Mouse (Mus musculus) intestine, embryonic 15.5 days (tissue): ENCODE data around the gene Trim23. TPM values are rescaled to one million over a fixed set of nuclear protein-coding genes. Genes with fewer than 3 reads are reported as not detected.
A peak's percentile ranks its signal among the peaks of the same experiment; 100 is the strongest.
"Not testable (repeated sequence)": the region's sequence is repeated elsewhere in the genome, so short reads cannot be mapped to it uniquely, and the experiment has no call there.

Experiments used
- ATAC-seq: fragments of 200-750 bp; cut with Nextera tagmentation; 2 replicates; pipeline ENCODE4 v1.8.0; 2017; ENCODE audit warnings: moderate TSS enrichment, moderate library complexity
- H3K27ac ChIP-seq: fragments of 300-500 bp; sonication (generic); 2 replicates; pipeline ENCODE4 v1.5.1; 2015; ENCODE audit warnings: mild to moderate bottlenecking, inconsistent platforms
- H3K27me3 ChIP-seq: fragments of 300-500 bp; sonication (generic); replicated peaks from 2 replicates; pipeline ENCODE4 v1.6.1; 2015; ENCODE audit warnings: inconsistent platforms
- H3K36me3 ChIP-seq: fragments of 300-500 bp; sonication (generic); 2 replicates; pipeline ENCODE4 v1.6.1; 2015; ENCODE audit warnings: inconsistent platforms
- H3K4me1 ChIP-seq: fragments of 300-500 bp; sonication (generic); replicated peaks from 2 replicates; pipeline ENCODE4 v1.6.1; 2015; ENCODE audit warnings: inconsistent platforms
- H3K4me2 ChIP-seq: fragments of 300-500 bp; sonication (generic); replicated peaks from 2 replicates; pipeline ENCODE4 v1.6.1; 2015; ENCODE audit warnings: mild to moderate bottlenecking, inconsistent platforms
- H3K4me3 ChIP-seq: fragments of 300-500 bp; sonication (generic); replicated peaks from 2 replicates; pipeline ENCODE4 v1.5.1; 2015; ENCODE audit warnings: inconsistent platforms
- H3K9ac ChIP-seq: fragments of 300-500 bp; sonication (generic); 2 replicates; pipeline ENCODE4 v1.6.1; 2015; ENCODE audit warnings: inconsistent platforms
- H3K9me3 ChIP-seq: fragments of 300-500 bp; sonication (generic); 2 replicates; pipeline ENCODE4 v1.6.1; 2016; ENCODE audit warnings: inconsistent platforms
- WGBS: fragments of 180-500 bp; shearing (Covaris S2); methylation state at CpG from one replicate; pipeline ENCODE4 v1.1.7; 2015; 5-methylcytosine and 5-hydroxymethylcytosine counted together
- polyA plus RNA-seq: library from polyadenylated mRNA; unstranded; fragments of >200 nt; fragmentation: Nextera tagmentation; extraction: Ambion mirVana; gene quantifications from 2 replicates; pipeline ENCODE4 v1.2.1, GENCODE M21; 2015

Trim23 gene
- polyA plus RNA-seq, 1 experiment from 2014 or later: 13.2 TPM

DNA sequence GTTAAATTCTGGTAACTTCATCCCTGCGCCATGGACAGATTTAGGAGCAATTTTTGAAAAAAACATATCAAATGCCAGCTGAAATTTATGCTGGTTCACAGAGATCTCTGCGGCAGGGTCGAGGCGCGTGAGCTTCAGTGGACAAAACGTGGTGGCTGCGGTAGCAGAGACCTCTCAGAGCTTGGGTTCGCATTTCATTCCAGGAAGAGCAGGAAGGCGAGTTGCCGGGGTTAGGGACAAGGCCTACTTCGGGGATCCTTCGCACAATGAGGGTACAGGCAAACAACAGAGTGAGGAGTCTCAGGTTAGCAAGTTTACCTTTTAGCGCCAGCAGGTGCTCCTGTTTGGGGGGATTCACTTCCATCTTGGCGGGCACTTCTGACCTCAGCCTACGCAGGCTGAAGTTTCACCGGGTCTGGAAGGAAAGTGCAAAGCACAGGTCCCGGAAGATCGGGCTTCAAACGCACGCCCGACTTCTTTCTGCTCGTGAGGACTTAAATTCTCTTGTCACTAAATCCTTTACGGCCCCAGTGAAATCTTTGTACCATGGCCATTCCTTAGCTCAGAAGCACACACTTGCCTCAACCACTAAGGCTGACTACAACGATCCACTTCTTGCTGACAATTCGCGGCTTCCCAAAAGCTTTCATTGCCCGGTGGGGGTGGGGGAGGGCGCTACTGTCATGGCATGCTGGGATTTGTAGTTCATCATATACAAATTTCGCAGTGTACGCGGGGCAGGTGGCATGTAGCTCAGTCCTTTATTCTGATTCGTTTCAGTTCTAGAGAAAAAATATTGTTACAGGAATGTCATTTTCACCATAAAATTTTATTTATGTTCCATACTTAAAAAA is 574 bp upstream of the Trim23 start, which contains the start of gene Trappc13:
Gene Trappc13 (minus strand): TSS at position 674 of the 854 bp plus-strand sequence.
- no peaks in the 10 kb centered on the region for H3K36me3 ChIP-seq
- ATAC-seq: peak; percentile 94
- under 1% methylated on average over 32 of the region's 32 CpGs for WGBS
- peak within 1 kb of the TSS; percentile 66 for H3K4me2 ChIP-seq
- peak within 1 kb of the TSS; percentile 89 for H3K4me3 ChIP-seq
- no peaks in the 10 kb centered on the region for H3K9me3 ChIP-seq
- H3K27ac ChIP-seq: peak within 1 kb of the TSS; percentile 82
- no peaks in the 10 kb centered on the region for H3K27me3 ChIP-seq
- H3K9ac ChIP-seq: peak within 1 kb of the TSS; percentile 83
- 0 out of 2 replicates have a peak, but pooled peaks cover 3% of the 10 kb centered on the region for H3K4me1 ChIP-seq

DNA sequence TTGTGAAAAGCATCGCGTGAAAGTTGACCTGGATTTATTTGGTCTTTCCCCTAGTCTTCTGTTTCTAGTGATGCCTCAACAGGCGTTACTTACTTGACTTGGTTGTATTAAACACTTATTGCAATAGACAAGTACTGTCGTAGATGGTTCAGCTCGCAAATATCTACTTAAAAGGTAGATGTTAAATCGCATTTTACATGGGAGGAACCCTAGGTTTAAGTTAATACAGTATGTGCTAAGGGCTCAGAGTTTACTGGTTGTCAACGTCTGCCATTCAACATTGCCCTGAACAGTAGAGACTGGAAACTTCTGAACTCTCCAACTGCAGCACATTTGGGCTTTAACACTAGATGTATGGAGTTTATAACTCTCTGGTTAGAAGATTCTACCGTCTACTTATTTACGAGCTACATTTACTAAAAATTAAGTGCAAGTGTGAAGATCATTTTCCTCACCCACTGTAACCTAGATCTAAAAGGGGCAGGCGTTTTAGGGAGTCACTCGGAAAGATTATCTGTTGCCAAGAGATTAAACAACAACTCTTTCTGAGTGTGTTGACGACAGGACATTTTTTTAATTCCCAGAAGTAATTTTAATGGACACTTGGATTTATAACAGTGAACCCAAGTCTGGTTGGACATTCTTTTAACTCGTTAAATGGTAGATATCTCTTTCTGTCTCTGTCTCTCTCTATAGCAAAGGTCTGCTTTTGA is 735 bp downstream of the Trim23 start:
- no peak for ATAC-seq
- WGBS: 16% methylated on average over 13 of the region's 13 CpGs
- H3K4me2 ChIP-seq: peak overlapping the region; percentile 58
- peak overlapping the region; percentile 83 for H3K9ac ChIP-seq
- H3K36me3 ChIP-seq: 0 out of 2 replicates have a peak, but pooled peaks cover 3% of the 10 kb centered on the region
- H3K4me3 ChIP-seq: peak overlapping the region; percentile 89
- H3K27me3 ChIP-seq: no peaks in the 10 kb centered on the region
- no peaks in the 10 kb centered on the region for H3K9me3 ChIP-seq
- H3K4me1 ChIP-seq: 0 out of 2 replicates have a peak, but pooled peaks cover 3% of the 10 kb centered on the region
- H3K27ac ChIP-seq: peak overlapping the region; percentile 74; the same call in 1 of the 2 replicates

DNA sequence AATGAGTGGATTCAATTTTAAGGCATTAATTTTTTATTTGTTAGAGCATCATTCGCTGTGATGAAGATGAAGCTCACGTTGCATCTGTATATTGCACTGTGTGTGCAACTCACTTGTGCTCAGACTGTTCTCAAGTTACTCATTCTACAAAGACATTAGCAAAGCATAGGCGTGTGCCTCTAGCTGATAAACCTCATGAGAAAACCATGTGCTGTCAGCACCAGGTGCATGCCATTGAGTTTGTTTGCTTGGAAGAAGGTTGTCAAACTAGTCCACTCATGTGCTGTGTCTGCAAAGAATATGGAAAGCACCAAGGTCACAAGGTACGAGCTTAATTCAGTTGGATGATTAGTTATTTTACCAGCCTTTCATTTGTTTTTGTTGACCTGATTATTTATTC is 8.8 kb downstream of the Trim23 start:
- H3K36me3 ChIP-seq: 0 out of 2 replicates have a peak, but pooled peaks cover 9% of the 10 kb centered on the region

DNA sequence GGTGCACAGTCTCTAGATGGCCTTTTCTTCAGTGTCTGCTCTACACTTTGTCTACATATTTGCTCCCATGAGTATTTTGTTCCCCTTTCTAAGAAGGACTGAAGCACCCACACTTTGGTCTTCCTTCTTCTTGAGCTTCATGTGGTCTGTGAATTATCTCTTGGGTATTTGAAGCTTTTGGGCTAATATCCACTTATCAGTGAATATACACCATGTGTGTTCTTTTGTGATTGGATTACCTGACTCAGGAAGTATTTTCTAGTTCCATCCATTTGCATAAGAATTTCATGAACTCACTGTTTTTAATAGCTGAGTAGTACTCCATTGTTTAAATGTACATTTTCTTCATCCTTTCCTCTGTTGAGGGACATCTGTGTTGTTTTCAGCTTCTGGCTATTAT is 17.3 kb downstream of the Trim23 start:
- not testable (repeated sequence) for H3K4me1 ChIP-seq, ATAC-seq, H3K27ac ChIP-seq, H3K9me3 ChIP-seq, H3K4me2 ChIP-seq, H3K27me3 ChIP-seq, H3K9ac ChIP-seq, H3K36me3 ChIP-seq, H3K4me3 ChIP-seq

More for the DNA sequence above, 8.8 kb downstream of the Trim23 start:
- no peaks in the 10 kb centered on the region for H3K9me3 ChIP-seq
- 79% methylated on average over 4 of the region's 4 CpGs for WGBS
- H3K4me2 ChIP-seq: no peak overlapping the region
- H3K27ac ChIP-seq: no peak overlapping the region
- ATAC-seq: peak; percentile 71
- no peaks in the 10 kb centered on the region for H3K4me1 ChIP-seq
- no peak overlapping the region for H3K4me3 ChIP-seq
- no peaks in the 10 kb centered on the region for H3K27me3 ChIP-seq
- no peak overlapping the region for H3K9ac ChIP-seq

- WGBS: 67% methylated on average over 1 of the region's 1 CpGs
- Histone ChIP-seq H3K4me3 (no peak overlapping the region), H3K9ac (no peak overlapping the region), H3K9me3 (no peaks in the 10 kb centered on the region), H3K4me2 (no peak overlapping the region), H3K27me3 (no peaks in the 10 kb centered on the region), H3K27ac (no peak overlapping the region), H3K4me1 (no peaks in the 10 kb centered on the region), H3K36me3 (peaks cover 3% of the 10 kb centered on the region; the same call in 1 of the 2 replicates)
- ATAC-seq: no peak
Measured at GRCm38 (mm10) chr13:104204313-104204712, 25.7 kb downstream of the Trim23 start.

DNA sequence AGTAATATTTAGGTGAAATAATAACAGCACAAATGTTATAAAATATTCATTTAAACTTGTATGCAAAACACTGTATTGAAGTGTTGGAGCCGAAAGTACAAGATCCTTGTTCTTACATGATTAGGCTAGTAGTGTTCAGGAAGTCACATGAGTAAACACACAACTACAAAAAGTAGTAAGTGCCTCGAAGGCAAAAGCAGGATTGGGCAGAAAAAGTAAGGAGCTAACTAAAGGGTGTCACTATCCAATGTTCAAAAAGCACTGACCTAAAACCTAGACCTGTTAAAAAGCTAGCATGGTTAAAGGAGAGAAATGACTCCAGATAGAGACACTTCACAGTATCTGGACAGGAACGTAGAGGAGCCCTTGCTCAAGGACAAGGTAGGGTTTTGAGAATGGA is 48.9 kb downstream of the Trim23 start:
- Histone ChIP-seq H3K4me2 (peak overlapping the region; percentile 52), H3K27ac (no peak overlapping the region), H3K9ac (peak overlapping the region; percentile 6), H3K9me3 (no peaks in the 10 kb centered on the region), H3K27me3 (no peaks in the 10 kb centered on the region), H3K4me1 (0 out of 2 replicates have a peak, but pooled peaks cover 3% of the 10 kb centered on the region), H3K4me3 (peak overlapping the region; percentile 74), H3K36me3 (peaks cover 2% of the 10 kb centered on the region; the same call in 1 of the 2 replicates)
- ATAC-seq: no peak
- WGBS: 56% methylated on average over 3 of the region's 3 CpGs

DNA sequence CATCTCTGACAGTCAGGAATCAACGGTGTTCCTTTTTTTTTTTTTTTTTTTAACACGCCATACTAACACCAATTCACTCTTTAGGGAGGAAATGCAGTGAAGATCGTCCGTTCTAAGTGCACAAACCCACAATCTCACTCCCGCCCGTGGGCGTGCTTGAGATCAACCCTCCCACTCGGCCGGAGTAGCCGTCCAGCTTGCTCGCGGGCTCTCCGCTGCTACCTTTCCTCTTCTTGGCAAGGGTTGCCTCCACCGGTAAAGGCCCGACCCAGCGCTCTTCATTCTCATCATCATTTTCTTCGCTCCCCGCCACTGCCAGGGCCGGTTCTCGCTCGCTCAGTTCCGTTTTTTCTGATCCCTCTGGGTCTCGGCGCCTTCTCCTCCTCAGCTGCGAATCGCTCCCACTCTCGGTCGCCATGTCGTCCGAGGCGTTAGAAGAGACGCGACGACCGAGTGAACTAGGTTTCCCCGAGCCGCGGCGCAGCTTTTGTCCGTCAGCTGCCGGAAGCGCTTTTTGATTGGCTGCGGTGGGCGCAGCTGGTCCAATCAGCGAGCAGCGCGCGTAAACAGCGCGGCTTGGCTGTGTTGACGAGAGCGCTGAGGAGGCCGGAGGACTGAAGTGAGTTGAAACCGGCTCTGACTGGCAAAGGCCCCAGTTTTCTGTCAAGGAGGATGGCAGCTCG is 49.9 kb downstream of the Trim23 start, which contains the start of the genes Cenpk and Ppwd1:
Gene Cenpk (plus strand): TSS at position 228 of the 683 bp plus-strand sequence.
Gene Ppwd1 (minus strand): TSS at position 460 of the 683 bp plus-strand sequence.
- WGBS: under 1% methylated on average over 55 of the region's 55 CpGs
- ATAC-seq: peak; percentile 100

DNA sequence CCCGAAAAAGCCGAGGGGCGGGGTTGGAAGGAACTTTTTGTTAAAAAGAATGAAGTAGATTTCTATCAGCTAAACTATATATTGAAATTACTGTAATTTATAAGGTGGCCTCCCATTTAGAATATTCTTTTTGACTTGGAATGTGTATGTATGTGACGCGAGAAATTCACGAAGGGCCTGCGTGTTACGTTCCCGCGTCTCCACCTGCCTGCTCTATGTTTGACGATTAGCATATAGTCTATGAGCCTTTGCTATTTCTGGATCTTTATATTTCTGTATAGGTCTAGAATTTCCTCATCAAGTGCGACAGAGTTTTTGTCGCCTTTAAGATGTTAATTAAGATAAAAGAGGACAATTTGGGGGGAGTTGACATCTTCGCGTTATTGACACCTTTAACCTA is 50.6 kb downstream of the Trim23 start:
- ATAC-seq: peak; percentile 55
- 0 out of 2 replicates have a peak, but pooled peaks cover 3% of the 10 kb centered on the region for H3K4me1 ChIP-seq
- H3K36me3 ChIP-seq: no peaks in the 10 kb centered on the region
- WGBS: 7% methylated on average over 15 of the region's 15 CpGs
- peak overlapping the region; percentile 74 for H3K4me3 ChIP-seq
- peak overlapping the region; percentile 71 for H3K9ac ChIP-seq
- peak overlapping the region; percentile 52; the same call in 1 of the 2 replicates for H3K27ac ChIP-seq
- no peaks in the 10 kb centered on the region for H3K9me3 ChIP-seq
- peak overlapping the region; percentile 68 for H3K4me2 ChIP-seq
- H3K27me3 ChIP-seq: no peaks in the 10 kb centered on the region

More for the DNA sequence above, 49.9 kb downstream of the Trim23 start, which contains the start of the genes Cenpk and Ppwd1:
- Histone ChIP-seq H3K36me3 (no peaks in the 10 kb centered on the region), H3K9ac (peak within 1 kb of the TSS; percentile 92), H3K4me2 (peak within 1 kb of the TSS; percentile 68), H3K9me3 (no peaks in the 10 kb centered on the region), H3K27me3 (no peaks in the 10 kb centered on the region), H3K4me1 (0 out of 2 replicates have a peak, but pooled peaks cover 3% of the 10 kb centered on the region), H3K4me3 (peak within 1 kb of the TSS; percentile 74), H3K27ac (peak within 1 kb of the TSS; percentile 97)

Other genes starting within 250 kb of the Trim23 start
- gene Nln, start 69.2 kb upstream of the Trim23 start, polyA plus RNA-seq: 18.9 and 19.9 TPM in 2 replicates
- gene Sgtb, start 69.1 kb upstream of the Trim23 start, polyA plus RNA-seq: 4.3 and 4.8 TPM in 2 replicates
- 56.2 and 61.4 TPM in 2 replicates for gene Trappc13, start 328 bp upstream of the Trim23 start, polyA plus RNA-seq
- 48.7 and 59.0 TPM in 2 replicates for gene Cenpk, start 49.8 kb downstream of the Trim23 start, polyA plus RNA-seq
- gene Ppwd1, start 50.0 kb downstream of the Trim23 start, polyA plus RNA-seq: 12.9 and 14.8 TPM in 2 replicates
- gene Adamts6, start 109.0 kb downstream of the Trim23 start, polyA plus RNA-seq: 1.7 and 2.1 TPM in 2 replicates